Mouse (Mus musculus) layer of hippocampus, adult 18-20 months (tissue): ENCODE results near the gene Tfap2e. TPM values are rescaled to one million over a fixed set of nuclear protein-coding genes. Genes with fewer than 3 reads are reported as not detected.
A peak's percentile ranks its signal among the peaks of the same experiment; 100 is the strongest.

Experiments
- DNase-seq, 2 experiments: peaks; one replicate each; pipeline ENCODE4 v3.0.0; 2022; ENCODE audit warnings: low spot score in 2 of 2
- total RNA-seq, 2 experiments: library from RNA; stranded (reverse); gene quantifications; 2 replicates each; pipeline ENCODE4 v1.2.3; 2021

Gene Tfap2e
- total RNA-seq, 2 experiments from 2014 or later = not detected

- peak in 1 of 2 experiments; percentile 69 for DNase-seq
Observed at GRCm38 (mm10) chr4:126752024-126752607, 16.1 kb upstream of the Tfap2e start.

- peak; percentile 54 to 83 for DNase-seq
Observed at GRCm38 (mm10) chr4:126751556-126752023, 15.6 kb upstream of the Tfap2e start.

- DNase-seq = peak in 1 of 2 experiments; percentile 59
Observed at GRCm38 (mm10) chr4:126750863-126751555, 15.0 kb upstream of the Tfap2e start.

GRCm38 (mm10) chr4:126750046-126750683 is 14.1 kb upstream of the Tfap2e start:
- DNase-seq = peak; percentile 73 to 85

- peak; percentile 36 to 75 for DNase-seq
Observed at GRCm38 (mm10) chr4:126749553-126749952, 13.5 kb upstream of the Tfap2e start.

GRCm38 (mm10) chr4:126748381-126748780 is 12.3 kb upstream of the Tfap2e start:
- peak in 1 of 2 experiments; percentile 27 for DNase-seq

GRCm38 (mm10) chr4:126746194-126746840 is 10.3 kb upstream of the Tfap2e start:
- DNase-seq = peak in 1 of 2 experiments; percentile 56

GRCm38 (mm10) chr4:126745506-126746193 is 9.6 kb upstream of the Tfap2e start:
- DNase-seq = peak; percentile 79 to 92

GRCm38 (mm10) chr4:126744831-126745230 is 8.8 kb upstream of the Tfap2e start:
- peak in 1 of 2 experiments; percentile 25 for DNase-seq

GRCm38 (mm10) chr4:126743713-126744112 is 7.7 kb upstream of the Tfap2e start:
- peak in 1 of 2 experiments; percentile 22 for DNase-seq

GRCm38 (mm10) chr4:126742976-126743375 is 6.9 kb upstream of the Tfap2e start:
- peak in 1 of 2 experiments; percentile 11 for DNase-seq

- DNase-seq = peak; percentile 87 to 95
Observed at GRCm38 (mm10) chr4:126741448-126741847, 5.4 kb upstream of the Tfap2e start.

GRCm38 (mm10) chr4:126739966-126740676 is 4.1 kb upstream of the Tfap2e start:
- peak in 1 of 2 experiments; percentile 28 for DNase-seq

GRCm38 (mm10) chr4:126735382-126736000 is 549 bp downstream of the Tfap2e start:
- DNase-seq = no peak

- DNase-seq = no peak
Observed at GRCm38 (mm10) chr4:126734700-126735381, 1.2 kb downstream of the Tfap2e start.

- DNase-seq = no peak
Observed at GRCm38 (mm10) chr4:126734001-126734603, 1.9 kb downstream of the Tfap2e start.

GRCm38 (mm10) chr4:126732531-126733380 is 3.3 kb downstream of the Tfap2e start:
- DNase-seq = no peak

GRCm38 (mm10) chr4:126732111-126732510 is 3.9 kb downstream of the Tfap2e start:
- DNase-seq = no peak
